Mouse (Mus musculus) neural tube, embryonic 14.5 days (tissue): ENCODE data around the gene Cir1. TPM values are rescaled to one million over a fixed set of nuclear protein-coding genes. Genes with fewer than 3 reads are reported as not detected.
A peak's percentile ranks its signal among the peaks of the same experiment; 100 is the strongest.

Experiments used
- ATAC-seq: fragments of 200-750 bp; cut with Nextera tagmentation; 2 replicates; pipeline ENCODE4 v1.8.0; 2017; ENCODE audit warnings: low read depth, mild to moderate bottlenecking, moderate TSS enrichment, moderate library complexity
- H3K27ac ChIP-seq: fragments of 300-500 bp; sonication (generic); 2 replicates; pipeline ENCODE4 v1.5.1; 2014; ENCODE audit warnings: low read depth, mild to moderate bottlenecking, control low read depth, low read length, moderate library complexity, mixed read lengths
- H3K27me3 ChIP-seq: fragments of 300-500 bp; sonication (generic); 2 replicates; pipeline ENCODE4 v1.6.1; 2014; ENCODE audit warnings: low read length; ENCODE audit not compliant: control insufficient read depth, insufficient read depth
- H3K36me3 ChIP-seq: fragments of 300-500 bp; sonication (generic); 2 replicates; pipeline ENCODE4 v1.6.1; 2014; ENCODE audit warnings: low read length, mixed read lengths; ENCODE audit not compliant: control insufficient read depth, insufficient read depth
- H3K4me1 ChIP-seq: fragments of 300-500 bp; sonication (generic); 2 replicates; pipeline ENCODE4 v1.6.1; 2014; ENCODE audit warnings: low read length; ENCODE audit not compliant: control insufficient read depth, insufficient read depth
- H3K4me2 ChIP-seq: fragments of 300-500 bp; sonication (generic); 2 replicates; pipeline ENCODE4 v1.6.1; 2014; ENCODE audit warnings: mild to moderate bottlenecking, low read depth, low read length, control low read depth
- H3K4me3 ChIP-seq: fragments of 300-500 bp; sonication (generic); 2 replicates; pipeline ENCODE4 v1.5.1; 2014; ENCODE audit warnings: low read depth, low read length, control low read depth, mixed read lengths
- H3K9ac ChIP-seq: fragments of 300-500 bp; sonication (generic); replicated peaks from 2 replicates; pipeline ENCODE4 v1.6.1; 2014; ENCODE audit warnings: low read depth, mild to moderate bottlenecking, control low read depth, low read length, mixed read lengths
- H3K9me3 ChIP-seq: fragments of 300-500 bp; sonication (generic); 2 replicates; pipeline ENCODE4 v1.6.1; 2016; ENCODE audit warnings: low read length; ENCODE audit not compliant: control insufficient read depth
- WGBS: fragments of 180-500 bp; shearing (Covaris S2); extraction: QIAGEN DNeasy Blood & Tissue Kit; methylation state at CpG from one replicate; pipeline ENCODE4 v1.1.7; 2014; 5-methylcytosine and 5-hydroxymethylcytosine counted together
- polyA plus RNA-seq: library from polyadenylated mRNA; unstranded; fragments of >200 nt; fragmentation: Nextera tagmentation; extraction: Ambion mirVana; gene quantifications from 2 replicates; pipeline ENCODE4 v1.2.1, GENCODE M21; 2014

Cir1 gene
- polyA plus RNA-seq, 1 experiment from 2014 or later, result 28.7 TPM

GRCm38 (mm10) chr2:73314311-73314710 is 1.8 kb upstream of the Cir1 start:
- Histone ChIP-seq H3K27me3 (no peaks in the 10 kb centered on the region), H3K9me3 (no peaks in the 10 kb centered on the region), H3K4me3 (no peak overlapping the region), H3K27ac (no peak overlapping the region), H3K36me3 (peaks cover 2% of the 10 kb centered on the region; the same call in 1 of the 2 replicates), H3K4me2 (no peak overlapping the region), H3K4me1 (peaks cover 8% of the 10 kb centered on the region; the same call in 1 of the 2 replicates), H3K9ac (no peak overlapping the region)
- WGBS, result 93% methylated on average over 3 of the region's 3 CpGs
- no peak for ATAC-seq

- WGBS, result 44% methylated on average over 14 of the region's 14 CpGs
- ATAC-seq, result peak; percentile 45
- no peak overlapping the region for H3K27ac ChIP-seq
- H3K4me2 ChIP-seq, result peak overlapping the region; percentile 39
- H3K36me3 ChIP-seq, result peaks cover 3% of the 10 kb centered on the region; the same call in 1 of the 2 replicates
- peak overlapping the region; percentile 30; the same call in 1 of the 2 replicates for H3K9ac ChIP-seq
- H3K4me1 ChIP-seq, result peaks cover 8% of the 10 kb centered on the region; the same call in 1 of the 2 replicates
- H3K27me3 ChIP-seq, result no peaks in the 10 kb centered on the region
- no peaks in the 10 kb centered on the region for H3K9me3 ChIP-seq
- peak overlapping the region; percentile 62 for H3K4me3 ChIP-seq
These were observed 608 bp upstream of the Cir1 start for GRCm38 (mm10) chr2:73313117-73313501.

GRCm38 (mm10) chr2:73306006-73306405 is 6.5 kb downstream of the Cir1 start:
- no peak for ATAC-seq
- Histone ChIP-seq H3K27ac (no peak overlapping the region), H3K9ac (no peak overlapping the region), H3K27me3 (no peaks in the 10 kb centered on the region), H3K9me3 (no peaks in the 10 kb centered on the region), H3K36me3 (peaks cover 22% of the 10 kb centered on the region), H3K4me3 (no peak overlapping the region), H3K4me1 (no peaks in the 10 kb centered on the region; the same call in 1 of the 2 replicates), H3K4me2 (no peak overlapping the region)
- 88% methylated on average over 7 of the region's 7 CpGs for WGBS

GRCm38 (mm10) chr2:73304506-73304905 is 8.0 kb downstream of the Cir1 start:
- Histone ChIP-seq H3K9ac (no peak overlapping the region), H3K4me3 (no peak overlapping the region), H3K4me1 (no peaks in the 10 kb centered on the region), H3K36me3 (peaks cover 26% of the 10 kb centered on the region), H3K4me2 (no peak overlapping the region), H3K27ac (no peak overlapping the region), H3K9me3 (no peaks in the 10 kb centered on the region), H3K27me3 (no peaks in the 10 kb centered on the region)
- ATAC-seq, result no peak
- WGBS, result 95% methylated on average over 5 of the region's 5 CpGs

- H3K9ac ChIP-seq, result no peak overlapping the region
- no peak overlapping the region for H3K27ac ChIP-seq
- H3K4me3 ChIP-seq, result no peak overlapping the region
- H3K4me2 ChIP-seq, result no peak overlapping the region
- no peak for ATAC-seq
- WGBS, result 93% methylated on average over 9 of the region's 9 CpGs
- no peaks in the 10 kb centered on the region for H3K9me3 ChIP-seq
- H3K4me1 ChIP-seq, result no peaks in the 10 kb centered on the region
- peaks cover 22% of the 10 kb centered on the region for H3K36me3 ChIP-seq
- no peaks in the 10 kb centered on the region for H3K27me3 ChIP-seq
These were observed 9.8 kb downstream of the Cir1 start for GRCm38 (mm10) chr2:73302722-73303121.

GRCm38 (mm10) chr2:73301979-73302378 is 10.5 kb downstream of the Cir1 start:
- 97% methylated on average over 1 of the region's 1 CpGs for WGBS
- peaks cover 16% of the 10 kb centered on the region; the same call in 1 of the 2 replicates for H3K36me3 ChIP-seq
- no peak for ATAC-seq
- no peaks in the 10 kb centered on the region for H3K4me1 ChIP-seq
- no peaks in the 10 kb centered on the region for H3K9me3 ChIP-seq
- H3K27ac ChIP-seq, result no peak overlapping the region
- no peak overlapping the region for H3K4me3 ChIP-seq
- H3K9ac ChIP-seq, result no peak overlapping the region
- H3K4me2 ChIP-seq, result no peak overlapping the region
- no peaks in the 10 kb centered on the region for H3K27me3 ChIP-seq

GRCm38 (mm10) chr2:73298841-73299240 is 13.7 kb downstream of the Cir1 start:
- no peaks in the 10 kb centered on the region for H3K4me1 ChIP-seq
- no peak overlapping the region for H3K4me3 ChIP-seq
- ATAC-seq, result no peak
- H3K36me3 ChIP-seq, result peaks cover 5% of the 10 kb centered on the region; the same call in 1 of the 2 replicates
- no peak overlapping the region for H3K4me2 ChIP-seq
- no peaks in the 10 kb centered on the region for H3K9me3 ChIP-seq
- no peak overlapping the region for H3K9ac ChIP-seq
- H3K27ac ChIP-seq, result no peak overlapping the region
- 76% methylated on average over 3 of the region's 3 CpGs for WGBS
- no peaks in the 10 kb centered on the region for H3K27me3 ChIP-seq

- Histone ChIP-seq H3K36me3 (peaks cover 5% of the 10 kb centered on the region; the same call in 1 of the 2 replicates), H3K27me3 (no peaks in the 10 kb centered on the region), H3K4me3 (no peak overlapping the region), H3K9me3 (no peaks in the 10 kb centered on the region), H3K9ac (no peak overlapping the region), H3K4me1 (no peaks in the 10 kb centered on the region), H3K27ac (no peak overlapping the region), H3K4me2 (no peak overlapping the region)
- ATAC-seq, result no peak
- 88% methylated on average over 7 of the region's 7 CpGs for WGBS
These were observed 14.3 kb downstream of the Cir1 start for GRCm38 (mm10) chr2:73298154-73298553.

GRCm38 (mm10) chr2:73295023-73295422 is 17.5 kb downstream of the Cir1 start:
- no peaks in the 10 kb centered on the region for H3K4me1 ChIP-seq
- H3K4me3 ChIP-seq, result no peak overlapping the region
- peaks cover 6% of the 10 kb centered on the region; the same call in 1 of the 2 replicates for H3K36me3 ChIP-seq
- ATAC-seq, result no peak
- H3K4me2 ChIP-seq, result no peak overlapping the region
- no peaks in the 10 kb centered on the region for H3K9me3 ChIP-seq
- H3K9ac ChIP-seq, result no peak overlapping the region
- WGBS, result 82% methylated on average over 7 of the region's 7 CpGs
- no peaks in the 10 kb centered on the region for H3K27me3 ChIP-seq
- H3K27ac ChIP-seq, result no peak overlapping the region
